Mouse (Mus musculus) heart, embryonic 13.5 days (tissue): ENCODE data around the gene Neto2. TPM values are rescaled to one million over a fixed set of nuclear protein-coding genes. Genes with fewer than 3 reads are reported as not detected.

Experiments
- ATAC-seq: fragments of 200-750 bp; cut with Nextera tagmentation; 2 replicates; pipeline ENCODE4 v1.8.0; 2017; ENCODE audit warnings: moderate TSS enrichment; ENCODE audit not compliant: insufficient number of reproducible peaks, low FRiP score, low TSS enrichment; ENCODE audit errors: extremely low read depth
- H3K27ac ChIP-seq: fragments of 300-500 bp; sonication (generic); replicated peaks from 2 replicates; pipeline ENCODE4 v1.5.1; 2015; ENCODE audit warnings: moderate library complexity, mild to moderate bottlenecking, inconsistent platforms
- H3K27me3 ChIP-seq: fragments of 300-500 bp; sonication (generic); replicated peaks from 2 replicates; pipeline ENCODE4 v1.6.1; 2015; ENCODE audit warnings: mild to moderate bottlenecking, inconsistent platforms
- H3K36me3 ChIP-seq: fragments of 300-500 bp; sonication (generic); 2 replicates; pipeline ENCODE4 v1.6.1; 2015; ENCODE audit warnings: mild to moderate bottlenecking, inconsistent platforms
- H3K4me1 ChIP-seq: fragments of 300-500 bp; sonication (generic); 2 replicates; pipeline ENCODE4 v1.6.1; 2015; ENCODE audit warnings: inconsistent platforms
- H3K4me2 ChIP-seq: fragments of 300-500 bp; sonication (generic); 2 replicates; pipeline ENCODE4 v1.6.1; 2015; ENCODE audit warnings: inconsistent platforms, mild to moderate bottlenecking, moderate library complexity
- H3K4me3 ChIP-seq: fragments of 300-500 bp; sonication (generic); 2 replicates; pipeline ENCODE4 v1.5.1; 2015; ENCODE audit warnings: moderate library complexity, mild to moderate bottlenecking, inconsistent platforms
- H3K9ac ChIP-seq: fragments of 300-500 bp; sonication (generic); 2 replicates; pipeline ENCODE4 v1.6.1; 2015; ENCODE audit warnings: inconsistent platforms, mild to moderate bottlenecking, moderate library complexity
- H3K9me3 ChIP-seq: fragments of 300-500 bp; sonication (generic); 2 replicates; pipeline ENCODE4 v1.6.1; 2016; ENCODE audit warnings: inconsistent platforms
- WGBS: fragments of 180-500 bp; shearing (Covaris S2); methylation state at CpG from one replicate; pipeline ENCODE4 v1.1.7; 2015; ENCODE audit warnings: mixed read lengths; 5-methylcytosine and 5-hydroxymethylcytosine counted together
- microRNA-seq: library from miRNA; unstranded; fragments of <30 nt; microRNA quantifications from one replicate; pipeline ENCODE4, GENCODE M21; 2016
- polyA plus RNA-seq: library from polyadenylated mRNA; unstranded; fragments of >200 nt; fragmentation: Nextera tagmentation; extraction: Ambion mirVana; gene quantifications from 2 replicates; pipeline ENCODE4 v1.2.1, GENCODE M21; 2015

Gene Neto2
- polyA plus RNA-seq, 1 experiment from 2014 or later, result 3.9 TPM

GRCm38 (mm10) chr8:85602737-85603136 is 98.0 kb downstream of the Neto2 start:
- Histone ChIP-seq H3K27ac (no peak overlapping the region), H3K9ac (no peak overlapping the region), H3K9me3 (no peaks in the 10 kb centered on the region), H3K4me2 (no peak overlapping the region), H3K27me3 (no peaks in the 10 kb centered on the region; the same call in 1 of the 2 replicates), H3K4me3 (no peak overlapping the region), H3K36me3 (no peaks in the 10 kb centered on the region), H3K4me1 (0 out of 2 replicates have a peak, but pooled peaks cover 5% of the 10 kb centered on the region)
- 46% methylated on average over 4 of the region's 4 CpGs for WGBS
- ATAC-seq, result no peak

GRCm38 (mm10) chr8:85601741-85602140 is 99.0 kb downstream of the Neto2 start:
- Histone ChIP-seq H3K4me1 (0 out of 2 replicates have a peak, but pooled peaks cover 5% of the 10 kb centered on the region), H3K9ac (no peak overlapping the region), H3K4me3 (no peak overlapping the region), H3K27ac (no peak overlapping the region), H3K36me3 (no peaks in the 10 kb centered on the region), H3K9me3 (no peaks in the 10 kb centered on the region), H3K4me2 (no peak overlapping the region), H3K27me3 (no peaks in the 10 kb centered on the region; the same call in 1 of the 2 replicates)
- no peak for ATAC-seq
- WGBS, result 55% methylated on average over 8 of the region's 8 CpGs

GRCm38 (mm10) chr8:85597413-85598191 is 103.1 kb downstream of the Neto2 start:
- Histone ChIP-seq H3K27me3 (no peaks in the 10 kb centered on the region; the same call in 1 of the 2 replicates), H3K4me2 (no peak overlapping the region), H3K9me3 (no peaks in the 10 kb centered on the region), H3K9ac (no peak overlapping the region), H3K27ac (no peak overlapping the region), H3K36me3 (no peaks in the 10 kb centered on the region), H3K4me3 (no peak overlapping the region), H3K4me1 (peaks cover 11% of the 10 kb centered on the region)
- WGBS, result 55% methylated on average over 8 of the region's 8 CpGs
- ATAC-seq, result no peak

DNA sequence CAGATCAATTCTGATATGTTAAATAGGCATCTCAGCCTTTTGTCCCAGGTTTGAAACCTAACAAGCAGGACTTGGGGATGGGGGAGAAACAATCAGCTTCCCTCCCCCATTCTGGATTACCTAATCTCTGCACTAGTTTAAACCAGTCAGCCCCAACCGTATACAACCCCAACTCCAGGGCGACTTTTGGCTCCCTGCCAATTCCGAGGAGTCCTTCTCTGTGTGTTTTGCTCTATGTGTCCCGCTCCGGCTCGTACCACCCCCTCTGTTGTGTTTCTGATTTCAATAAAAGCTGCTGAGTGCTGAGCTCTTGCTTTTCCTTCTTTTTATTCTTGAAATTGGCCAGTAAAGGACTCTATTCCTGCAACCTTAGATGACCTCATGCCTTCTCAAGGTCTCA is 105.3 kb downstream of the Neto2 start:
- no peak overlapping the region for H3K27ac ChIP-seq
- ATAC-seq, result 0 out of 2 replicates have a peak, but pooled peaks have one; percentile 37
- no peaks in the 10 kb centered on the region; the same call in 1 of the 2 replicates for H3K27me3 ChIP-seq
- no peaks in the 10 kb centered on the region for H3K36me3 ChIP-seq
- H3K9me3 ChIP-seq, result no peaks in the 10 kb centered on the region
- H3K4me2 ChIP-seq, result peak overlapping the region; percentile 44
- WGBS, result 26% methylated on average over 6 of the region's 6 CpGs
- no peak overlapping the region for H3K9ac ChIP-seq
- H3K4me1 ChIP-seq, result peaks cover 6% of the 10 kb centered on the region
- no peak overlapping the region for H3K4me3 ChIP-seq

DNA sequence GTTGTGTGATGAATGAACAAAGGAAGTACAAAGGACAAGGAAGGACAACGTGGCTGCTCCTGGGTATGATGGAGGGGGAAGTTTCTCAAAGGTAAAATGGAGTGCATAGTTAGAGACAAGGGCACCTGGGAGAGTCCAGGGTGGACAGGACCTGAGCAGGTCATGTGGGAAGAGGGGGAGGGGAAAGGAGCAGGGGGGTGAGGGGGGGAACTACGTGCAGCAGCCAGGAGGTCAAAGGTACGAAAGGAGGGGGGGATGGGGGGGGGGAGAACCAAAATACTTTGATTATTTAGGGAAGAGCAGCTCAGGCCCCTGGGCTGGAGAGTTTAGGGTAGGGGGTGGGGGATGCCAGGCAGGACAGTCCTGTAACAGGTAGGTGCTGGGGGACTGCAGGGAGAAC is 105.7 kb downstream of the Neto2 start:
- WGBS, result 48% methylated on average over 3 of the region's 3 CpGs
- no peak; the same call in 1 of the 2 replicates for ATAC-seq
- Histone ChIP-seq H3K9me3 (no peaks in the 10 kb centered on the region), H3K36me3 (no peaks in the 10 kb centered on the region), H3K9ac (no peak overlapping the region), H3K4me3 (no peak overlapping the region), H3K4me1 (peaks cover 6% of the 10 kb centered on the region), H3K4me2 (no peak overlapping the region), H3K27ac (no peak overlapping the region), H3K27me3 (no peaks in the 10 kb centered on the region; the same call in 1 of the 2 replicates)

DNA sequence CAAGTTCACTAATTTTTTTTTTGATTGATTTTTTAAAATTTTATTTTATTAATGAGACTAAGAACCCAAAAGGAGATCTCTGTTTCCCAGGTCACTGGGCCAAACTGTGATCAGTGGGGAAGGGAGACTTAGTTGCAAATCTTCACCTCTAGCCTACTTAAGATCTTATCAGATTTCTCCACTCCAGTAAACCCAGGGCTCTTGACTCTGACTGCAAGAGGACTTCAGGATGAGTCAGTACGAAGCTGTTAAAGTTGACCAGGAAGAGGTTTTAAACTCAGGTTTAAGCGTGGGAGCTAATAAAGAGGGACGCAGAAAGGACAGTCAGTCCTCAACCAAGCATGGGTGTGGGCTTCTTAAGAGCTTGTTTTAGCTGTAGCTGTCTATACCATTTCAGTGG is 107.4 kb downstream of the Neto2 start:
- no peak overlapping the region for H3K4me2 ChIP-seq
- 59% methylated on average over 3 of the region's 3 CpGs for WGBS
- no peak for ATAC-seq

DNA sequence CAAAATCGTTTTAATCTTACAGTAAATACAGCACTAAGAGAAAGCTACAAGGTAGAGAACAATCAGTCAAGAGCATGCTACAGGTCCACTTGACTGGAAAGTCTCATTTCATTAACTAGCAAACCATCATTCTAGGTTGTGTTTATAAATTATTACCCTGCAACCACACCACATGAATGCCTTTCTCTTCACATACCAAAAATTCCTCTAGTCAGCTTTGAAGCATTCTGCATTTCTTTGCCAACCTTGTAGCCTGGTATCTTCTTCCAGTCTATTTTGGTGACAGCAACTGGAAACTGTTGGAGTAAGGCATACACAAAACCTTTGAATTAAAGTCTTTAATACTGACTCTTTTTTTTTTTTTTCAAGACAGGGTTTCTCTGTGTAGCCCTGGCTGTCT is 109.2 kb downstream of the Neto2 start:
- Histone ChIP-seq H3K4me2 (no peak overlapping the region), H3K27ac (no peak overlapping the region), H3K36me3 (no peaks in the 10 kb centered on the region), H3K27me3 (no peaks in the 10 kb centered on the region), H3K9ac (no peak overlapping the region), H3K4me1 (peaks cover 13% of the 10 kb centered on the region), H3K4me3 (no peak overlapping the region), H3K9me3 (no peaks in the 10 kb centered on the region)
- ATAC-seq, result no peak
- 72% methylated on average over 1 of the region's 1 CpGs for WGBS

More for the DNA sequence above, 107.4 kb downstream of the Neto2 start:
- Histone ChIP-seq H3K9ac (no peak overlapping the region), H3K27me3 (no peaks in the 10 kb centered on the region), H3K36me3 (no peaks in the 10 kb centered on the region), H3K4me1 (peaks cover 12% of the 10 kb centered on the region), H3K9me3 (no peaks in the 10 kb centered on the region), H3K27ac (no peak overlapping the region), H3K4me3 (no peak overlapping the region)

GRCm38 (mm10) chr8:85590258-85590657 is 110.5 kb downstream of the Neto2 start:
- Histone ChIP-seq H3K4me1 (peaks cover 8% of the 10 kb centered on the region), H3K9ac (no peak overlapping the region), H3K4me2 (no peak overlapping the region), H3K27ac (no peak overlapping the region), H3K4me3 (no peak overlapping the region), H3K36me3 (no peaks in the 10 kb centered on the region), H3K9me3 (no peaks in the 10 kb centered on the region), H3K27me3 (no peaks in the 10 kb centered on the region)
- no peak for ATAC-seq
- WGBS, result 68% methylated on average over 1 of the region's 1 CpGs

GRCm38 (mm10) chr8:85588596-85588995 is 112.1 kb downstream of the Neto2 start:
- peak overlapping the region; percentile 12; the same call in 1 of the 2 replicates for H3K27ac ChIP-seq
- H3K27me3 ChIP-seq, result no peaks in the 10 kb centered on the region
- no peak overlapping the region for H3K4me3 ChIP-seq
- peaks cover 7% of the 10 kb centered on the region; the same call in 1 of the 2 replicates for H3K4me1 ChIP-seq
- H3K9me3 ChIP-seq, result no peaks in the 10 kb centered on the region
- no peak overlapping the region for H3K4me2 ChIP-seq
- H3K36me3 ChIP-seq, result no peaks in the 10 kb centered on the region
- WGBS, result 61% methylated on average over 2 of the region's 2 CpGs
- no peak for ATAC-seq
- H3K9ac ChIP-seq, result 0 out of 2 replicates have a peak overlapping the region, but pooled peaks have one; percentile 44

Small RNA genes lying within 50 kb of the gene (microRNA-seq; reads per million reads assigned to microRNA genes)
- gene Mir8109, result not detected

Other genes starting within 250 kb of the Neto2 start
- 7.0 and 7.4 TPM in 2 replicates for gene Gpt2, start 208.3 kb downstream of the Neto2 start, polyA plus RNA-seq
- gene Dnaja2, start 145.6 kb downstream of the Neto2 start, polyA plus RNA-seq, result 126 and 137 TPM in 2 replicates
- 65.8 and 69.9 TPM in 2 replicates for gene Itfg1, start 140.0 kb upstream of the Neto2 start, polyA plus RNA-seq
- 43.3 and 44.2 TPM in 2 replicates for gene Phkb, start 140.0 kb upstream of the Neto2 start, polyA plus RNA-seq